Mouse (Mus musculus): ENCODE measurements around the gene Hcfc1r1. TPM values are rescaled to one million over a fixed set of nuclear protein-coding genes. Genes with fewer than 3 reads are reported as not detected.

Hcfc1r1 gene
- polyA plus RNA-seq, 1 experiment = 253 TPM

- H3K36me3 ChIP-seq (ENCODE audit: control insufficient read depth, insufficient read depth) = no peaks in the 10 kb centered on the region
- H3K79me3 ChIP-seq (ENCODE audit: low read depth) = no peaks in the 10 kb centered on the region
- no peaks in the 10 kb centered on the region for H3K79me2 ChIP-seq (ENCODE audit: control insufficient read depth, insufficient read depth)
- no peak overlapping the region for H3K4me3 ChIP-seq (ENCODE audit: insufficient read depth, poor library complexity, severe bottlenecking)
- no peak overlapping the region for H3ac ChIP-seq (ENCODE audit: control insufficient read depth, insufficient read length, low read depth)
- H3K27me3 ChIP-seq (ENCODE audit: control insufficient read depth, insufficient read depth, insufficient read length) = no peaks in the 10 kb centered on the region
- TF ChIP-seq CEBPB (IDR thresholded peaks at IDR 0.05; ENCODE audit: low read depth) = no peak
- no peak for TF ChIP-seq USF1 (IDR thresholded peaks at IDR 0.05; ENCODE audit: low read depth)
- TF ChIP-seq MAX (IDR thresholded peaks at IDR 0.05) = no peak
- no peak for TF ChIP-seq FOSL1 (IDR thresholded peaks at IDR 0.05; ENCODE audit: insufficient read depth, low read length, poor library complexity, severe bottlenecking)
- no peak for TF ChIP-seq CTCF (IDR thresholded peaks at IDR 0.05; ENCODE audit: control insufficient read depth, insufficient read depth, insufficient read length)
- TF ChIP-seq MYOG (IDR thresholded peaks at IDR 0.05; ENCODE audit: control insufficient read depth, extremely low read depth, insufficient read length) = no peak
- no peak for TF ChIP-seq MYOD1 (IDR thresholded peaks at IDR 0.05; ENCODE audit: control insufficient read depth, insufficient read length, low read depth)
These were observed 14.9 kb upstream of the Hcfc1r1 start for GRCm38 (mm10) chr17:23658450-23658849.

DNA sequence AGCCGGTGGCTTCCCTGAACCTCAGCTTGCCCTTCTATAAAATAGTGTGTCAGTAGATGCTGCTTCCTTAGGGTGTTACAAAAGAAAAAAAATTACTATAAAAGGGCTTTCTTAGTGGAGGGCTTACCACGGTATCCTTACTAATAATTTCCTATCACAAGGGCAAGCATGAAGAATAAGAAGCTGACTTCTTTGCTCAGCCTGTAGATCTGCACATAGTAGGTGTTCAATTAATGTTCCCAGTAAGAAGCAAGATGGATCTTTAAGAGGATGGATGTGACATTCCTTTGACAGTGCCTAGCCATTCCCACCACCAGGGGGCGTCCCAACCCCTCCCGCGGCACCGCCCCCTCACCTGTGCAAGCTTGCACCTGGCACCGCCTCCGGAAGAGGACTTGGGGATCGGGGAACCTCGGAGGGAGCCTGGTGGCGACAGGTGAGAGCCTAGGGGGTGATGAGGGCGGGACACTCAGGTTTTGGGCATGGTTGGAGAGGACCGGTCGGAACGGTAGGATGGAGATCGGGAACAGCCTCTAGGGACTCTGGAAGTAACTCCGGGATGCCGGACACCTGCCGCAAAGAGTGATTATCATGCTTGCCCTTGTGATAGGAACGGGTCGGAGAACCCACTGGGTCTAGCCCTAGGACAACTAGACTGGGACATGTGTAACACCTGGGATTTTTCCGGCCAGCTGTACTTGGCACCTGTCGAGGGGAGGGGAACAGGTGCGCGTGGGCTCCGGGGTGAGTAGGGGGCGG lies 13.1 kb upstream of the Hcfc1r1 start, which contains the start of gene Bicdl2:
TSS of gene Bicdl2 (plus strand) at position 390 of the 759 bp plus-strand sequence.
- H3ac ChIP-seq (ENCODE audit: control insufficient read depth, insufficient read length, low read depth) = no peak within 1 kb of the TSS
- no peak within 1 kb of the TSS for H3K4me3 ChIP-seq (ENCODE audit: insufficient read depth, poor library complexity, severe bottlenecking)
- no peaks in the 10 kb centered on the region for H3K27me3 ChIP-seq (ENCODE audit: control insufficient read depth, insufficient read depth, insufficient read length)
- TF ChIP-seq CTCF (IDR thresholded peaks at IDR 0.05; ENCODE audit: control insufficient read depth, insufficient read depth, insufficient read length) (peak; percentile 43), MYOG (IDR thresholded peaks at IDR 0.05; ENCODE audit: control insufficient read depth, extremely low read depth, insufficient read length) (no peak)
- H3K36me3 ChIP-seq (ENCODE audit: control insufficient read depth, insufficient read depth) = no peaks in the 10 kb centered on the region
- H3K79me2 ChIP-seq (ENCODE audit: control insufficient read depth, insufficient read depth) = no peaks in the 10 kb centered on the region
- no peaks in the 10 kb centered on the region for H3K79me3 ChIP-seq (ENCODE audit: low read depth)

GRCm38 (mm10) chr17:23660876-23661200 lies 12.6 kb upstream of the Hcfc1r1 start:
- Histone ChIP-seq H3K4me3 (ENCODE audit: insufficient read depth, poor library complexity, severe bottlenecking) (no peak overlapping the region), H3K36me3 (ENCODE audit: control insufficient read depth, insufficient read depth) (no peaks in the 10 kb centered on the region), H3K79me2 (ENCODE audit: control insufficient read depth, insufficient read depth) (no peaks in the 10 kb centered on the region), H3K27me3 (ENCODE audit: control insufficient read depth, insufficient read depth, insufficient read length) (no peaks in the 10 kb centered on the region), H3ac (ENCODE audit: control insufficient read depth, insufficient read length, low read depth) (no peak overlapping the region), H3K79me3 (ENCODE audit: low read depth) (no peaks in the 10 kb centered on the region)
- TF ChIP-seq MYOG (IDR thresholded peaks at IDR 0.05; ENCODE audit: control insufficient read depth, extremely low read depth, insufficient read length) (no peak), MAX (IDR thresholded peaks at IDR 0.05) (no peak), CEBPB (IDR thresholded peaks at IDR 0.05; ENCODE audit: low read depth) (no peak), USF1 (IDR thresholded peaks at IDR 0.05; ENCODE audit: low read depth) (no peak), CTCF (IDR thresholded peaks at IDR 0.05; ENCODE audit: control insufficient read depth, insufficient read depth, insufficient read length) (no peak), FOSL1 (IDR thresholded peaks at IDR 0.05; ENCODE audit: insufficient read depth, low read length, poor library complexity, severe bottlenecking) (no peak), MYOD1 (IDR thresholded peaks at IDR 0.05; ENCODE audit: control insufficient read depth, insufficient read length, low read depth) (no peak)

GRCm38 (mm10) chr17:23661526-23661925 lies 11.9 kb upstream of the Hcfc1r1 start:
- Histone ChIP-seq H3K36me3 (ENCODE audit: control insufficient read depth, insufficient read depth) (peaks cover 4% of the 10 kb centered on the region), H3K79me3 (ENCODE audit: low read depth) (no peaks in the 10 kb centered on the region), H3K4me3 (ENCODE audit: insufficient read depth, poor library complexity, severe bottlenecking) (no peak overlapping the region), H3K27me3 (ENCODE audit: control insufficient read depth, insufficient read depth, insufficient read length) (no peaks in the 10 kb centered on the region), H3ac (ENCODE audit: control insufficient read depth, insufficient read length, low read depth) (no peak overlapping the region), H3K79me2 (ENCODE audit: control insufficient read depth, insufficient read depth) (no peaks in the 10 kb centered on the region)
- TF ChIP-seq CEBPB (IDR thresholded peaks at IDR 0.05; ENCODE audit: low read depth) (no peak), CTCF (IDR thresholded peaks at IDR 0.05; ENCODE audit: control insufficient read depth, insufficient read depth, insufficient read length) (peak; percentile 20)

- Histone ChIP-seq H3K79me3 (ENCODE audit: low read depth) (no peaks in the 10 kb centered on the region), H3K4me3 (ENCODE audit: insufficient read depth, poor library complexity, severe bottlenecking) (no peak overlapping the region), H3K27me3 (ENCODE audit: control insufficient read depth, insufficient read depth, insufficient read length) (no peaks in the 10 kb centered on the region), H3K79me2 (ENCODE audit: control insufficient read depth, insufficient read depth) (no peaks in the 10 kb centered on the region), H3ac (ENCODE audit: control insufficient read depth, insufficient read length, low read depth) (no peak overlapping the region), H3K36me3 (ENCODE audit: control insufficient read depth, insufficient read depth) (peaks cover 35% of the 10 kb centered on the region)
- TF ChIP-seq MAX (IDR thresholded peaks at IDR 0.05) = no peak
- no peak for TF ChIP-seq MYOD1 (IDR thresholded peaks at IDR 0.05; ENCODE audit: control insufficient read depth, insufficient read length, low read depth)
- no peak for TF ChIP-seq USF1 (IDR thresholded peaks at IDR 0.05; ENCODE audit: low read depth)
- no peak for TF ChIP-seq FOSL1 (IDR thresholded peaks at IDR 0.05; ENCODE audit: insufficient read depth, low read length, poor library complexity, severe bottlenecking)
- no peak for TF ChIP-seq CTCF (IDR thresholded peaks at IDR 0.05; ENCODE audit: control insufficient read depth, insufficient read depth, insufficient read length)
- TF ChIP-seq MYOG (IDR thresholded peaks at IDR 0.05; ENCODE audit: control insufficient read depth, extremely low read depth, insufficient read length) = no peak
- TF ChIP-seq CEBPB (IDR thresholded peaks at IDR 0.05; ENCODE audit: low read depth) = no peak
These were observed 8.8 kb upstream of the Hcfc1r1 start for GRCm38 (mm10) chr17:23664556-23665021.

DNA sequence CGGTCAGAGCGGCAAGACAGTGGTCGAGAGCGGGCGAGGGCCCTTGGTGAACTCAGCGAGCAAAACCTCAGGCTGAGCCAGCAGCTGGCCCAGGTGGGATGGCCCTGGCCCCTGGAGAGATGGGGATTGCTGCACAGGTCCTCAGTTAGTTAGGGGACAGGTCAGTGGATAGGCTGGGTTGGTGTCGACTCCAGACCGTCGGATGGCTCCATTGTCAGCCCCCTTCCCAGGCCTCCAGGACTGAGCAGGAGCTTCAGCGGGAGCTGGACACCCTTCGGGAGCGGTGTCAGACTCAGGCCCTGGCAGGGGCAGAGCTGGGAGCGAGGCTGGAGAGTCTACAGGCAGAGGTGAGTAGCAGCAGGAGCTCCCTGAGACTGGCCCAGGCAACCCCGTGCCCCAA lies 7.9 kb upstream of the Hcfc1r1 start:
- TF ChIP-seq CTCF (IDR thresholded peaks at IDR 0.05; ENCODE audit: control insufficient read depth, insufficient read depth, insufficient read length) (no peak), MYOD1 (IDR thresholded peaks at IDR 0.05; ENCODE audit: control insufficient read depth, insufficient read length, low read depth) (no peak)
- H3K27me3 ChIP-seq (ENCODE audit: control insufficient read depth, insufficient read depth, insufficient read length) = no peaks in the 10 kb centered on the region
- peaks cover 8% of the 10 kb centered on the region for H3K79me2 ChIP-seq (ENCODE audit: control insufficient read depth, insufficient read depth)
- H3K79me3 ChIP-seq (ENCODE audit: low read depth) = no peaks in the 10 kb centered on the region
- H3K4me3 ChIP-seq (ENCODE audit: insufficient read depth, poor library complexity, severe bottlenecking) = no peak overlapping the region
- H3ac ChIP-seq (ENCODE audit: control insufficient read depth, insufficient read length, low read depth) = no peak overlapping the region
- peaks cover 44% of the 10 kb centered on the region for H3K36me3 ChIP-seq (ENCODE audit: control insufficient read depth, insufficient read depth)
